Comparison of ENCODE assay signal across 24 mouse cellular contexts in genomic region chr4:58270956-58271355, GRCm38 (mm10). TPM values are rescaled to one million over a fixed set of nuclear protein-coding genes. Genes with fewer than 3 reads are reported as not detected.
"Had no signal": no experiment of that assay in that cellular context is flagged by ENCODE, and none has a peak within 500 bp of the region (broad histone marks: within the 10 kb centered on the region; RNA-seq: fewer than 3 reads in every experiment).

No protein-coding gene starts in this region.

- H3K9ac ChIP-seq: liver, embryonic 14.5 days; liver, postnatal 0 days; lung, embryonic 15.5 days; midbrain, embryonic 13.5 days; neural tube, embryonic 13.5 days had no signal

- H3K9me3 ChIP-seq: lung, embryonic 15.5 days; megakaryocyte, embryonic 14.5 days; midbrain, embryonic 10.5 days; midbrain, embryonic 13.5 days; neural tube, embryonic 13.5 days had no signal

- H3K27me3 ChIP-seq: lung, embryonic 15.5 days; megakaryocyte, embryonic 14.5 days; midbrain, embryonic 13.5 days; neural tube, embryonic 13.5 days had no signal

- DNase-seq: kidney, adult 2 months; kidney, postnatal 25 days; layer of hippocampus, postnatal 36 days; liver, postnatal 0 days; lung, postnatal 10 days; lung, postnatal 36 days; retina, postnatal 1 day; right cerebral cortex, postnatal 25 days; thymus, postnatal 25 days had no signal

- H3K4me1 ChIP-seq: midbrain, embryonic 13.5 days; neural tube, embryonic 13.5 days had no signal

- H3K4me3 ChIP-seq: left cerebral cortex, adult 2 months; lung, embryonic 15.5 days; megakaryocyte, embryonic 14.5 days; midbrain, embryonic 10.5 days; midbrain, embryonic 13.5 days; myocyte; neural tube, embryonic 13.5 days had no signal

- H3K27ac ChIP-seq: kidney, postnatal 0 days; left cerebral cortex, adult 2 months; liver, embryonic 14.5 days; midbrain, embryonic 10.5 days; midbrain, embryonic 13.5 days; neural tube, embryonic 13.5 days had no signal

- H3K4me2 ChIP-seq: lung, embryonic 15.5 days; midbrain, embryonic 13.5 days; neural tube, embryonic 13.5 days had no signal

- H3K36me3 ChIP-seq: lung, embryonic 15.5 days; midbrain, embryonic 10.5 days; midbrain, embryonic 13.5 days; neural tube, embryonic 13.5 days had no signal

- ATAC-seq: inflammation-experienced regulatory T-cells, adult 6 months; liver, postnatal 0 days; midbrain, embryonic 13.5 days; midbrain, embryonic 16.5 days had no signal

RNA-seq across cellular contexts. Expression of gene Musk, which starts 14.8 kb away (rescaled TPM):
- total RNA-seq: liver, adult 2 months; monocyte, adult 5-6 weeks; neutrophil, adult 5-6 weeks had no signal
- polyA plus RNA-seq: inflammation-experienced regulatory T-cells, adult 6 months; liver, adult 2 months; liver, embryonic 14.5 days; midbrain, embryonic 13.5 days; spleen, adult 2 months had no signal
